Mouse (Mus musculus) hematopoietic stem cell, adult 5-6 weeks (primary cell): ENCODE measurements around the gene Mcu. TPM values are rescaled to one million over a fixed set of nuclear protein-coding genes. Genes with fewer than 3 reads are reported as not detected.
A peak's percentile ranks its signal among the peaks of the same experiment; 100 is the strongest.

Experiments
- ATAC-seq, 2 experiments: fragments of 125-278 bp in 1 of 2; replicated peaks in 1 of 2; 2 replicates each; pipeline ENCODE4 v1.8.0; 2016 to 2017; ENCODE audit warnings: inconsistent platforms in 2 of 2, mild to moderate bottlenecking in 2 of 2, moderate number of reproducible peaks in 2 of 2, low read depth in 1 of 2, moderate TSS enrichment in 1 of 2; ENCODE audit not compliant: low FRiP score in 2 of 2, poor library complexity in 2 of 2, severe bottlenecking in 2 of 2, insufficient read depth in 1 of 2, low TSS enrichment in 1 of 2
- total RNA-seq: library from RNA; stranded (forward); fragments of 172-1452, 232-1000 nt; gene quantifications from 2 replicates; pipeline ENCODE4 v1.2.3, GENCODE M21; 2017

Mcu gene
- total RNA-seq, 1 experiment from 2014 or later = 26.9 TPM

GRCm38 (mm10) chr10:59438651-59439050, 177.8 kb downstream of the Mcu start:
- no peak for ATAC-seq

- ATAC-seq = no peak
Measured at GRCm38 (mm10) chr10:59435746-59436145, 180.7 kb downstream of the Mcu start.

GRCm38 (mm10) chr10:59430701-59431218, 185.7 kb downstream of the Mcu start:
- peak; percentile 83 to 84 for ATAC-seq

- ATAC-seq = no peak
Measured at GRCm38 (mm10) chr10:59429448-59430135, 186.9 kb downstream of the Mcu start.

- ATAC-seq = no peak
Measured at GRCm38 (mm10) chr10:59426371-59426770, 190.1 kb downstream of the Mcu start.

- ATAC-seq = peak; percentile 61 to 67; a peak in 2 of 4 replicates
Measured at GRCm38 (mm10) chr10:59425369-59425768, 191.1 kb downstream of the Mcu start.

- no peak for ATAC-seq
Measured at GRCm38 (mm10) chr10:59424453-59424852, 192.0 kb downstream of the Mcu start.

- ATAC-seq = no peak
Measured at GRCm38 (mm10) chr10:59419516-59419915, 197.0 kb downstream of the Mcu start.

- no peak for ATAC-seq
Measured at GRCm38 (mm10) chr10:59416623-59417022, 199.9 kb downstream of the Mcu start.

GRCm38 (mm10) chr10:59413711-59414110, 202.8 kb downstream of the Mcu start:
- no peak for ATAC-seq

GRCm38 (mm10) chr10:59410264-59410663, 206.2 kb downstream of the Mcu start:
- no peak for ATAC-seq

GRCm38 (mm10) chr10:59408499-59408898, 208.0 kb downstream of the Mcu start:
- no peak for ATAC-seq

GRCm38 (mm10) chr10:59403793-59404149, 212.7 kb downstream of the Mcu start:
- ATAC-seq = no peak

GRCm38 (mm10) chr10:59402899-59403792, 213.3 kb downstream of the Mcu start, which contains the start of gene Pla2g12b:
Gene Pla2g12b, plus strand, starts transcription at chr10:59403660.
- no peak; a peak in 1 of 4 replicates for ATAC-seq

Other genes starting within 250 kb of the Mcu start
- gene Gm10273, start 221.1 kb downstream of the Mcu start, total RNA-seq = 34.6 and 55.0 TPM in 2 replicates
- gene Pla2g12b, start 213.0 kb downstream of the Mcu start, total RNA-seq = not detected in 2 replicates
- gene Oit3, start 174.9 kb downstream of the Mcu start, total RNA-seq = 0.45 TPM in 1 of 2 replicates, not detected in the other
- gene Gm10322, start 629 bp downstream of the Mcu start, total RNA-seq = not detected in 2 replicates
- gene Micu1, start 85.8 kb upstream of the Mcu start, total RNA-seq = 26.7 and 66.4 TPM in 2 replicates